Mouse (Mus musculus): ENCODE measurements around the gene Xxylt1. TPM values are rescaled to one million over a fixed set of nuclear protein-coding genes. Genes with fewer than 3 reads are reported as not detected.
A peak's percentile ranks its signal among the peaks of the same experiment; 100 is the strongest.

The Xxylt1 gene
- total and polyA plus RNA-seq, 3 experiments: 12.8 to 164 (median 26.6) TPM

- TF ChIP-seq RCOR1 (IDR thresholded peaks at IDR 0.05; ENCODE audit: low read depth, low read length): peak; percentile 78
- TF ChIP-seq ZC3H11A (IDR thresholded peaks at IDR 0.05; ENCODE audit: low read depth, low read length): peak; percentile 60
- TF ChIP-seq MYB (IDR thresholded peaks at IDR 0.05; ENCODE audit: low read depth, low read length): no peak
- TF ChIP-seq MAX (IDR thresholded peaks at IDR 0.05; ENCODE audit: low read length): no peak
- TF ChIP-seq HCFC1 (IDR thresholded peaks at IDR 0.05; ENCODE audit: low read depth, low read length): no peak
- TF ChIP-seq POLR2A (IDR thresholded peaks at IDR 0.05; ENCODE audit: control insufficient read depth in 1 of 2, insufficient read depth in 1 of 2, low read depth in 1 of 2, low read length in 2 of 2, poor library complexity in 1 of 2): no peak
- no peak for TF ChIP-seq CHD1 (IDR thresholded peaks at IDR 0.05; ENCODE audit: low read depth, low read length)
- TF ChIP-seq ZKSCAN1 (IDR thresholded peaks at IDR 0.05; ENCODE audit: low read depth, low read length): no peak
- no peak for TF ChIP-seq TBP (IDR thresholded peaks at IDR 0.05; ENCODE audit: low read depth, low read length)
- TF ChIP-seq BHLHE40 (IDR thresholded peaks at IDR 0.05; ENCODE audit: borderline replicate concordance, low read depth, low read length): no peak
- 0 out of 2 replicates have a peak, but pooled peaks have one; percentile 23 for TF ChIP-seq SIN3A (IDR thresholded peaks at IDR 0.05; ENCODE audit: low read length)
- TF ChIP-seq TCF12 (IDR thresholded peaks at IDR 0.05; ENCODE audit: low read depth, low read length): 0 out of 2 replicates have a peak, but pooled peaks have one; percentile 4
These were observed 104.0 kb downstream of the Xxylt1 start (continued) for GRCm38 (mm10) chr16:30977186-30977585.

GRCm38 (mm10) chr16:30974549-30974948 is 106.7 kb downstream of the Xxylt1 start:
- Histone ChIP-seq H3K27ac (ENCODE audit: control insufficient read depth, low read depth, low read length) (no peak overlapping the region), H3K79me2 (ENCODE audit: control insufficient read depth, insufficient read depth, low read length, poor library complexity) (no peaks in the 10 kb centered on the region), H3K9me3 (replicated peaks; ENCODE audit: insufficient read depth, low read length) (no peaks in the 10 kb centered on the region), H3K9ac (ENCODE audit: control insufficient read depth, low read depth, low read length, poor library complexity, severe bottlenecking) (no peak overlapping the region), H3K36me3 (ENCODE audit: control insufficient read depth in 1 of 2, insufficient read depth in 2 of 2, low read length in 2 of 2) (0 out of 4 replicates have a peak, but pooled peaks cover 0 to 2% of the 10 kb centered on the region in 2 experiments), H3K4me3 (ENCODE audit: control insufficient read depth in 1 of 2, insufficient read depth in 1 of 2, low read depth in 2 of 2, low read length in 2 of 2) (no peak overlapping the region), H3K4me1 (ENCODE audit: control insufficient read depth in 1 of 2, insufficient read depth in 2 of 2, low read length in 2 of 2) (no peaks in the 10 kb centered on the region), H3K27me3 (ENCODE audit: control insufficient read depth in 1 of 2, insufficient read depth in 2 of 2, low read length in 2 of 2) (no peaks in the 10 kb centered on the region)
- TF ChIP-seq NELFE (IDR thresholded peaks at IDR 0.05; ENCODE audit: low read depth, low read length) (no peak), TBP (IDR thresholded peaks at IDR 0.05; ENCODE audit: low read depth, low read length) (no peak), MXI1 (IDR thresholded peaks at IDR 0.05; ENCODE audit: low read depth, low read length) (no peak)
- DNase-seq (ENCODE audit: low read depth, low spot score): peak; percentile 42

GRCm38 (mm10) chr16:30973416-30973815 is 107.8 kb downstream of the Xxylt1 start:
- Histone ChIP-seq H3K9me3 (replicated peaks; ENCODE audit: insufficient read depth, low read length) (no peaks in the 10 kb centered on the region), H3K4me3 (ENCODE audit: control insufficient read depth in 1 of 2, insufficient read depth in 1 of 2, low read depth in 2 of 2, low read length in 2 of 2) (no peak overlapping the region), H3K79me2 (ENCODE audit: control insufficient read depth, insufficient read depth, low read length, poor library complexity) (no peaks in the 10 kb centered on the region), H3K36me3 (ENCODE audit: control insufficient read depth in 1 of 2, insufficient read depth in 2 of 2, low read length in 2 of 2) (0 out of 4 replicates have a peak, but pooled peaks cover 0 to 2% of the 10 kb centered on the region in 2 experiments), H3K27ac (ENCODE audit: control insufficient read depth, low read depth, low read length) (no peak overlapping the region), H3K4me1 (ENCODE audit: control insufficient read depth in 1 of 2, insufficient read depth in 2 of 2, low read length in 2 of 2) (no peaks in the 10 kb centered on the region), H3K9ac (ENCODE audit: control insufficient read depth, low read depth, low read length, poor library complexity, severe bottlenecking) (no peak overlapping the region), H3K27me3 (ENCODE audit: control insufficient read depth in 1 of 2, insufficient read depth in 2 of 2, low read length in 2 of 2) (no peaks in the 10 kb centered on the region)
- peak; percentile 11 for DNase-seq (ENCODE audit: low read depth, low spot score)
- no peak for TF ChIP-seq EP300 (IDR thresholded peaks at IDR 0.05; ENCODE audit: low read depth in 1 of 2, low read length in 2 of 2)
- TF ChIP-seq ELF1 (IDR thresholded peaks at IDR 0.05; ENCODE audit: low read depth, low read length): no peak
- TF ChIP-seq CTCF (IDR thresholded peaks at IDR 0.05 in 2 of 3, conservative IDR thresholded peaks at IDR 0.05 in 1 of 3; ENCODE audit: control insufficient read depth in 1 of 3, insufficient read depth in 1 of 3, low read depth in 2 of 3, low read length in 3 of 3, poor library complexity in 1 of 3, severe bottlenecking in 1 of 3): no peak
- TF ChIP-seq SMC3 (IDR thresholded peaks at IDR 0.05; ENCODE audit: low read depth, low read length): no peak
- TF ChIP-seq SIN3A (IDR thresholded peaks at IDR 0.05; ENCODE audit: low read length): no peak
- TF ChIP-seq RCOR1 (IDR thresholded peaks at IDR 0.05; ENCODE audit: low read depth, low read length): no peak
- no peak for TF ChIP-seq ZC3H11A (IDR thresholded peaks at IDR 0.05; ENCODE audit: low read depth, low read length)
- TF ChIP-seq MYB (IDR thresholded peaks at IDR 0.05; ENCODE audit: low read depth, low read length): no peak
- no peak for TF ChIP-seq TCF12 (IDR thresholded peaks at IDR 0.05; ENCODE audit: low read depth, low read length)
- no peak for TF ChIP-seq ETS1 (IDR thresholded peaks at IDR 0.05; ENCODE audit: low read depth, low read length)
- TF ChIP-seq KAT2A (conservative IDR thresholded peaks at IDR 0.05; ENCODE audit: low read depth, low read length): no peak
- TF ChIP-seq TAL1 (IDR thresholded peaks at IDR 0.05; ENCODE audit: low read length): no peak
- no peak for TF ChIP-seq POLR2A (IDR thresholded peaks at IDR 0.05; ENCODE audit: control insufficient read depth in 1 of 2, insufficient read depth in 1 of 2, low read depth in 1 of 2, low read length in 2 of 2, poor library complexity in 1 of 2)
- TF ChIP-seq MAZ (IDR thresholded peaks at IDR 0.05; ENCODE audit: low read depth, low read length): no peak

All from MEL (cell line).